Mouse (Mus musculus): ENCODE results near the gene Arhgap32.

GRCm38 (mm10) chr9:32072778-32073177 is 43.2 kb upstream of the Arhgap32 start:
- TF ChIP-seq CTCF (IDR thresholded peaks at IDR 0.05; ENCODE audit: borderline replicate concordance, insufficient read depth, low read length) (no peak), POLR2A (IDR thresholded peaks at IDR 0.05; ENCODE audit: low read depth, low read length) (no peak)
